Mouse (Mus musculus) G1E (cell line): ENCODE measurements around the gene Zfp688. TPM values are rescaled to one million over a fixed set of nuclear protein-coding genes. Genes with fewer than 3 reads are reported as not detected.
A peak's percentile ranks its signal among the peaks of the same experiment; 100 is the strongest.
"Not testable (repeated sequence)": the region's sequence is repeated elsewhere in the genome, so short reads cannot be mapped to it uniquely, and the experiment has no call there.

Experiments
- ATAC-seq: 2 replicates; pipeline ENCODE4 v1.8.0; 2016; ENCODE audit warnings: mild to moderate bottlenecking; ENCODE audit not compliant: insufficient number of reproducible peaks, poor library complexity, low FRiP score, severe bottlenecking; ENCODE audit errors: extremely low read depth
- DNase-seq: peaks from one replicate; pipeline ENCODE4 v3.0.0; 2012; ENCODE audit warnings: low spot score
- H3K27me3 ChIP-seq: 2 replicates; pipeline ENCODE4 v1.6.1; 2012; ENCODE audit warnings: mild to moderate bottlenecking, low read length, inconsistent platforms; ENCODE audit not compliant: insufficient read depth
- H3K36me3 ChIP-seq: replicated peaks from 2 replicates; pipeline ENCODE3; 2012; ENCODE audit warnings: mild to moderate bottlenecking, inconsistent platforms
- H3K4me1 ChIP-seq: 2 replicates; pipeline ENCODE4 v1.6.1; 2012; ENCODE audit warnings: low read depth, low read length, inconsistent platforms, mixed read lengths; ENCODE audit not compliant: insufficient read depth
- H3K4me3 ChIP-seq: 2 replicates; pipeline ENCODE4 v1.5.1; 2012; ENCODE audit warnings: low read depth, mild to moderate bottlenecking, inconsistent platforms, low read length, moderate library complexity, mixed read lengths
- H3K9me3 ChIP-seq: replicated peaks from 2 replicates; pipeline ENCODE4 v1.6.1; 2012; ENCODE audit warnings: inconsistent platforms
- CTCF ChIP-seq: IDR thresholded peaks from 2 replicates; pipeline ENCODE4 v1.5.1; 2012; ENCODE audit warnings: low read depth, low read length, inconsistent platforms, mixed read lengths
- GATA1 ChIP-seq: IDR thresholded peaks from 2 replicates; pipeline ENCODE4 v1.6.1; 2012; ENCODE audit warnings: borderline replicate concordance, low read length, inconsistent platforms, mixed read lengths
- GATA2 ChIP-seq: IDR thresholded peaks from 2 replicates; pipeline ENCODE4 v1.6.1; 2012; ENCODE audit warnings: low read depth, low read length, inconsistent platforms, borderline replicate concordance
- POLR2AphosphoS5 ChIP-seq: IDR thresholded peaks from 2 replicates; pipeline ENCODE4 v1.6.1; 2012; ENCODE audit warnings: low read depth, low read length, inconsistent platforms; ENCODE audit not compliant: insufficient replicate concordance
- TAL1 ChIP-seq: conservative IDR thresholded peaks from 2 replicates; pipeline ENCODE4 v1.6.1; 2012; ENCODE audit warnings: low read depth, low read length, inconsistent platforms, mixed read lengths
- polyA plus RNA-seq: library from polyadenylated mRNA; stranded (reverse); fragments of >175 nt; gene quantifications from 2 replicates; pipeline ENCODE4 v1.2.3, GENCODE M21; 2012
- total RNA-seq, 2 experiments: library from RNA; stranded (forward) in 1 of 2; stranded (reverse) in 1 of 2; fragments of 200-1000 nt in 1 of 2; fragments of >200 nt in 1 of 2; fragmentation: Nextera tagmentation in 1 of 2; gene quantifications; 2 replicates each; pipeline ENCODE4 v1.2.3; 2014 to 2017

The Zfp688 gene
- total and polyA plus RNA-seq, 3 experiments, result 11.4 to 26.6 (median 15.7) TPM

GRCm38 (mm10) chr7:127393944-127394333 lies 27.9 kb downstream of the Zfp688 start:
- DNase-seq (no peak), ATAC-seq (no peak)
- H3K36me3 ChIP-seq, result peaks cover 20% of the 10 kb centered on the region
- peak overlapping the region; percentile 77 for H3K4me3 ChIP-seq
- peaks cover 3% of the 10 kb centered on the region; the same call in 1 of the 2 replicates for H3K27me3 ChIP-seq
- TF ChIP-seq CTCF (no peak), GATA2 (no peak), TAL1 (no peak), POLR2AphosphoS5 (no peak), GATA1 (no peak)
- H3K9me3 ChIP-seq, result peaks cover 11% of the 10 kb centered on the region
- peaks cover 28% of the 10 kb centered on the region for H3K4me1 ChIP-seq

- TF ChIP-seq POLR2AphosphoS5, result no peak
- TF ChIP-seq CTCF, result no peak
- TF ChIP-seq TAL1, result no peak
- TF ChIP-seq GATA1, result no peak
- TF ChIP-seq GATA2, result no peak
- H3K4me3 ChIP-seq, result peak within 1 kb of the TSS; percentile 77
- ATAC-seq, result peak; percentile 96
Observed at GRCm38 (mm10) chr7:127393157-127393943, 28.5 kb downstream of the Zfp688 start, which contains the start of gene E430018J23Rik. Gene E430018J23Rik, minus strand, starts transcription at chr7:127393629.

DNA sequence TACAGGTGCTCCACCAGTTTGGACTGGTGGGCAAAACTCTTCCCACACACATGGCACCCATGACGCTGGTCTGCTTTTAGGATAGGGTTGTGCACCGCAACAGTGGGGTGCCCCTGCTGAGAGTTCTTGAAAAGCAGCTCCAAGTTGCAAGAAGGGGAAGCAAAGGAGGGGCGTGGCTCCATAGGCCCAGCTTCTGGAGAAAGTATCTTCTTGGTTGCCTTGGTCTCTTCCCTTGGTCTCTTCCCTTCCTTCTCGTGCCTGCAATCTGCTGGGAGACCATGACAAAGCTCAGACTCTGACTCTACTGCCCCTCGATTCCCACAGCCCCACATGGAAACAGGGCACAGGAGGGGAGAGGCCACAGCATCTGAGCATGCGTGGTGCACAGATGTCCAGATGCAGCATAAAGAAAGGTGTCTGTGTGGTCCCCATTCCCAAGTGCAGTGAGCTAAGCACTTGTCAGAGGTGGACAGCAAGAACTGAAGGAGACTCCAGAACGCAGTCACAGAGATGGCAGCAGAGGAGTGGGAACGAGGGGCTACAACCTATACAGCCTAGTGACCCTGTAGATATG lies 29.5 kb downstream of the Zfp688 start:
- ATAC-seq, result no peak
- DNase-seq, result peak; percentile 6

More at GRCm38 (mm10) chr7:127393157-127393943, 28.5 kb downstream of the Zfp688 start, which contains the start of gene E430018J23Rik:
- Histone ChIP-seq H3K36me3 (peaks cover 20% of the 10 kb centered on the region), H3K9me3 (peaks cover 11% of the 10 kb centered on the region), H3K27me3 (peaks cover 3% of the 10 kb centered on the region; the same call in 1 of the 2 replicates), H3K4me1 (peaks cover 29% of the 10 kb centered on the region)
- peak; percentile 80 for DNase-seq

DNA sequence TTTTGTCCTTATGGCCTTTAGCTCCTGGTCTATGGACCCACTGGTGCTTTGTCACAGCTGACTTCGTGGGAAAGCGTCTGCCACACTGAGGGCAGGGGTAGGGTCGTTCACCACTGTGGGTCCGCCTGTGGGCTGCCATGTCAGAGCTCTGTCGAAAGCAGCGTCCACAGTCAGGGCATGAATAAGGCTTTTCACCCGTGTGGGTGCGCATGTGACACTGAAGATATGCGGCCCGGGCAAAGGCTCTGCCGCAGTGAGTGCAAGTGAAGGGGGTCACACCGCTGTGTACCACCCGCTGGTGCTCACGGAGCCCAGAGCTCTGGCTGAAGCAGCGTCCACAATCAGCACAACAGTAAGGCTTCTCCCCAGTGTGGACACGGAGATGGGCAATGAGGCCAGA lies 30.3 kb downstream of the Zfp688 start:
- no peaks in the 10 kb centered on the region; the same call in 1 of the 2 replicates for H3K27me3 ChIP-seq
- peaks cover 36% of the 10 kb centered on the region for H3K4me1 ChIP-seq
- TF ChIP-seq TAL1 (no peak), CTCF (no peak), POLR2AphosphoS5 (no peak), GATA2 (no peak), GATA1 (no peak)
- H3K9me3 ChIP-seq, result peaks cover 11% of the 10 kb centered on the region
- peaks cover 20% of the 10 kb centered on the region for H3K36me3 ChIP-seq
- peak overlapping the region; percentile 77; the same call in 1 of the 2 replicates for H3K4me3 ChIP-seq
- DNase-seq (no peak), ATAC-seq (no peak)

More for the DNA sequence above, 29.5 kb downstream of the Zfp688 start:
- peaks cover 29% of the 10 kb centered on the region for H3K4me1 ChIP-seq
- peaks cover 20% of the 10 kb centered on the region for H3K36me3 ChIP-seq
- no peaks in the 10 kb centered on the region; the same call in 1 of the 2 replicates for H3K27me3 ChIP-seq
- TF ChIP-seq GATA1 (no peak), GATA2 (no peak), CTCF (no peak), TAL1 (no peak), POLR2AphosphoS5 (no peak)
- peaks cover 11% of the 10 kb centered on the region for H3K9me3 ChIP-seq
- peak overlapping the region; percentile 77; the same call in 1 of the 2 replicates for H3K4me3 ChIP-seq

GRCm38 (mm10) chr7:127390306-127390705 lies 31.6 kb downstream of the Zfp688 start:
- H3K27me3 ChIP-seq, result no peaks in the 10 kb centered on the region; the same call in 1 of the 2 replicates
- DNase-seq, result no peak
- peaks cover 11% of the 10 kb centered on the region for H3K9me3 ChIP-seq
- peaks cover 46% of the 10 kb centered on the region for H3K4me1 ChIP-seq
- ATAC-seq, result no peak
- H3K36me3 ChIP-seq, result peaks cover 24% of the 10 kb centered on the region
- TF ChIP-seq GATA1 (no peak), GATA2 (no peak), CTCF (no peak), TAL1 (no peak), POLR2AphosphoS5 (no peak)
- no peak overlapping the region for H3K4me3 ChIP-seq

GRCm38 (mm10) chr7:127388201-127388600 lies 33.7 kb downstream of the Zfp688 start:
- H3K27me3 ChIP-seq, ATAC-seq, DNase-seq, H3K4me3 ChIP-seq: not testable (repeated sequence)
- peaks cover 38% of the 10 kb centered on the region for H3K4me1 ChIP-seq
- peaks cover 39% of the 10 kb centered on the region for H3K36me3 ChIP-seq
- H3K9me3 ChIP-seq, result peaks cover 18% of the 10 kb centered on the region
